Mouse (Mus musculus): ENCODE data around the gene Cpsf6. TPM values are rescaled to one million over a fixed set of nuclear protein-coding genes. Genes with fewer than 3 reads are reported as not detected.

Cpsf6 gene
- 100 to 1,000 TPM; 116 to 124 TPM for polyA plus RNA-seq (2017; shearing (Covaris generic))

DNA sequence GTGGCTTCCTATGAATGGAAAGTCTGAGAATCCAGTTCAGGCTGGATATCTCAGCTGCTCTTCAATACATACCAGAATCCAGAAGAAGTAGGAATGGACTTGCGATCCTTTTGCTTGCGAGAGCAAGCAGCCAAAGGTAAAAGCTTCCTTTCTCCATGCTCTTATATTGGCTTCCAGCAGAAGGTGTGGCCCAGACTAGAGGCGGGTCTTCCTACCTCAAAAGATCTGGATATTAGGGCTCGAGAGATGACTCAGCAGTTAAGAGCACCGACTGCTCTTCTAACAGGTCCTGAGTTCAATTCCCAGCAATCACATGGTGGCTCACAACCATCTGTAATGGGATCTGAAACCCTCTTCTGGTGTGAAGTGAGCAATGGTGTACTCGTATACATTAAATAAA lies at the start of gene Cpsf6:
Cpsf6 (minus strand) TSS at position 108 of the 400 bp plus-strand sequence.
- ATAC-seq: no peak

DNA sequence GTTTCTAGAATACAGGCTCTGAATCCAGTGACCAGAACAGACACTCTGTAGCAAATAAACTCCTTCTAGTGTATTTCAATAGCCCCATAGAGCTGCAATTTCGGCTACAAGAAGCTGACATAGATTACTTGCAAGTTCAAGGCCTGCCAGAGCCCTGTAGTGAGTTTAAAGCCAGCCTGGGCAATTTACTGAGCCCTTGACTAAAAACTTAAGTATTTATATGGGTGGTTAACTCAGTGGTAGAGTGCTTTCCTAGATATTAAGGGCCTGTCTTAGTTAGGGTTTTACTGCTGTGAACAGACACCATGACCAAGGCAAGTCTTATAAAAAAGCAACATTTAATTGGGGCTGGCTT lies 46.8 kb upstream of the Cpsf6 start:
- no peak for ATAC-seq

- ATAC-seq: no peak
These were observed 46.2 kb upstream of the Cpsf6 start for GRCm38 (mm10) chr10:117425907-117426614.

GRCm38 (mm10) chr10:117425013-117425412 lies 45.2 kb upstream of the Cpsf6 start:
- ATAC-seq: no peak

DNA sequence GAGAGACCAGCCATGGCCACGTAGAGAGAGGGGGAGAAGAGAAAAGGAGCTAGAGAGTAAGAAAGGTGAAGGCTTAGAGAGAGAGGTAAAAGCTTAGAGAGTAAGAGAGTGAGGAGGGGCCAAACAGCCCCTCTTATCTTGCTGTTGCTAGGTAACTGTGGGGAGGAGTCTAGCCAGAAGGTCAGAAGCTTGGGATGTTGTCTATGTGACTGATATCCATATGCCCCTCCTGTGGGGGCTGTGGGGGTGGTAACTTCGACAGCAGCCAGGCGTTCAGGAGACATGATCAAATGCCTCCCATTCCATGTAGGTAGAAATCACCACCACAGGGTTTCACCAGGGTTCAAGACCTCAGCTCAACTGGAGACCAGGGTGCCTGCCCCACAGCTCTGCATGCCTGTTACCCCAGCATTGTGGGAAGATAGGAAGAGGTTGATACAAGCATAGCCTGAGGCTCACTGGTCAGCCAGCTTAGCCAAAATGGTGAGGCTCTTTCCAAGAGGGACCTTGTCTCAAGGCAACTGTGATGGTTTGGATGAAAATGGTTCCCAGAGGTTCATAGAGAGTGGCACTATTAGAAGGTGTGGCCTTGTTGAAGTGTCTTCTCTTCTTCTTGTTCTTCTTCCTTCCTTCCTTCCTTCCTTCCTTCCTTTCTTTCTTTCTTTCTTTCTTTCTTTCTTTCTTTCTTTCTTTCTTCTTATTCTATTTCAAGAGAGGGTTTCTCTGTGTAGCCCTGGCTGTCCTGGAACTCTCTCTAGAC lies 44.5 kb upstream of the Cpsf6 start:
- no peak for ATAC-seq

DNA sequence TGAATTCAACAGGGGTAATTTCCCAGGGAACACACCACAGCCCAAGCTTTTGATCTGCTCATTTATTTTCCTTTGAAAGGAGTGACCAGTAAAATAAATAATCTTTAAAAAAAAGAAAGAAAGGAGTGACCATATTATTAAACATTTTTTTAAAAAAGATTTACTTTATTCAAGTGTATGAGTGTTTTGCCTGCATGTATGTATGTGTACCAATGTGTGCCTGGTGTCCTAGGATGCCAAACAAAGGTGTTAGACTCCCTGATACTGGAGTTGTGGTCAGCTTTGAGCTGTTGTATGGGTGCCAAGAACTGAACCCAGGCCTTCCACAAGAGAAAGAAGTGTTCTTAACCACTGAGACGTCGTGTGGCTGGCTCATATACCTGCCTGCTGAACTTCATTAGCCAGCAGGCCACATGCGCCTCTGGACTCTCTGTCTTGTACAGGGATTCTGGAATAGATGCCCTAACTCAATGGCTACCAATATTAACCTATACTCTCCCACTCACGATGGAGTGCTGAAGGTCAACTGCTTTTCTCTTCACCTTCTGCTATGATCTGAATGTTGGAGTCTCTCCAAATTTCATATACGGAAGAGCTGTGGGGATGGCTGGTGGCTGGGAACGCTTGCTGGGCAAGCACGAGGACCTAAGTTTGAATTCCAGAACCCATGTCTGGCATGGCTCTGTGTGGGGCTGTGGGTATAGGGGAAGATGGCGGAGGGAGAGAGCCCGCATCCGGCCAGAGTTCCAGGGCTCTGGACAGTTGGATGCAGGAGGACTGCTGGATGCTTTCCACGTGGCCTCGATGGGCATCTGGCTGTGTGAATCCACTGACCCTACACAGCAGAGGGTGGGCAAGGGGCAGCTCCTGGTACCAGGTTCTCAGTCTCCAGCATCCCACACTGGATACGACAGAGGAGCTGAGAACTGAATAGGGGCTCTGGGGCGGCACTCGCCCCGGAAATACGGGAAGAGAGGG lies 43.5 kb upstream of the Cpsf6 start:
- ATAC-seq: no peak

DNA sequence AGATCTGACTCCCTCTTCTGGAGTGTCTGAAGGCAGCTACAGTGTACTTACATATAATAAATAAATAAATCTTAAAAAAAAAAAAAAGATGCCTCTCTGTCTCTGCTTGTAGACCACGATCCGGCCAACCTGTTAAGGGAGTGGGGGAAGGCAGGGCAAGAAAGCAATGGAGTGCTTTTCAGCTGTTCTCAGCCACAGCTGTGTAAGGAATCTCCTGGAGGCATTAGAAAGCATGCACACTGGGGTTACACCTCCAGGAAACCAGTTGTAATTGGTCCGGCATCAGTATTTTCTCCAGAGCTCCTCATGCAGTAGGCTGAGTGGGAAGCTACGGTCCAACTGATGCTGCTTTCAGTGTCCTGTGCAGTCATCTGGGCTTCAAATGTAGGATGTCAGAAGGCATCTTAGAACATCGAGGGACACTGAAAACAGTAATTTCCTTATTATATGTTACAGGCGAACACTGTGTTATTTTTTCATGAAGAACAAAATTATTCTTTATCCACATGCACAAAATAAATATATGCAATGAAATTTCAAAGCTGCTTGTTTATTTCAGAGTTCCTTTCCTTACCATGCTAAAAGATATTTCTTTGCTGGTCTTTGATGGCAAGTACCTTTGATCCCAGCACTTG lies 42.5 kb upstream of the Cpsf6 start:
- no peak for ATAC-seq

- no peak for ATAC-seq
These were observed 41.7 kb upstream of the Cpsf6 start for GRCm38 (mm10) chr10:117421283-117422107.

DNA sequence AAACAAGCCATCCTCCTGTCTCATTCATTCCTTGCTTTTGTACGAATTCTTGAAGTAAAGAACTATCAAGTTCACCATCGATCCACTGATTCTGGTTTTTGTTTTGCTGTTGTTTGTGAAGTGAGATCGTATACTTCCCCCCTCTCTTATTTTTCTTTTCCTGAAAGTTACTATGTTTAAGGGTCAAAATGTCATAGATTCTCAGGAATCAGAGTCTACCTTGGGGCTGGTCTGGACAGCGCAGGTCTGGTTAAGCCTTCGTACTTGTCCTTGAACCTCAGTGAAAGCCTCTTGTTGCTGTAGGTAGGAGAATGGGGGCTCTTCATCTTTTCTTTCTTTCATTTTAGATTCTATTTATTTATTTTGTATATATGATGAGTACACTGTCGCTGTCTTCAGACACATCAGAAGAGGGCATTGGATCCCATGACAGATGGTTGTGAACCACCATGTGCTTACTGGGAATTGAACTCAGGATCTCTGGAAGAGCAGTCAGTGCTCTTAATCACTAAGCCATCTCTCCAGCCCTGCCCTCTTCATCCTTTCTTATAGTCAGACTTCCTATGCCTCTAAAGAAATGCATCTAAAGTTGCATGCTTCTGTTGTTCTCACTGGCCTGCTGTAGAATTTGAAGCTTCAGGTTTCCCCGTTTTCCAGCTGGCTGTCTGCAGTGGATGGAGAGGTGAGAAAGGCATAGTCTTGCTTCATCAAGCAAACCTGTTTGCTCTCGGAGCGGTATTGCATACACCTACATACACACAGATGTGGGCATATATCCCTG lies 40.9 kb upstream of the Cpsf6 start:
- ATAC-seq: no peak

- no peak for ATAC-seq
These were observed 39.9 kb upstream of the Cpsf6 start for GRCm38 (mm10) chr10:117419577-117420290.

DNA sequence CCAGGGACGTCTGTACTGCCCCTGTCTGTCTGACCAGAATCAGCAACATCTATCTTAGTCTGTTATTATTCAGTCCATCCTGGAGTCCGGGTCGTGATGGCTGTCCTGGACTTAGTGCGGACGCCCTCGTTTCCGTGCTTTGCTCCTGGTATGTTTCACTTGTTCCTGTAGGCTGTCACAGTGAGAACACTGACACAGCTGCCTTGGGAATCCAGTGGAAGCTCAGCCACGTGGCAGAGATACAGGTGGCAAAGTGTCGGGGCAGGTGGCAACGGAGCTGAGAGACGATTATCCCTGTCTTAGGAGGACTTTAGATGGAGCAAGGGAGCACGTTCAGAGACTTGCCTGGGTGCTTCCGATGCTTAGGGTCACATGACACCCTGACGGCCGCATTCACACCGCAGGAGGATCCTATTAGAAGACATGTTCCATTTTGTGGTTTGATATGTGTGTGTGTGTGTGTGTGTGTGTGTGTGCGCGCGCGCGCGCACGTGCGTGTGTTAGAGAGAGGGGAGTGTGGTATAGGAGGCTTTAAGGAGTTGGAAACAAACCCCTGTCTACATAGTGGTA lies 38.9 kb upstream of the Cpsf6 start:
- peak; percentile 49 for ATAC-seq

DNA sequence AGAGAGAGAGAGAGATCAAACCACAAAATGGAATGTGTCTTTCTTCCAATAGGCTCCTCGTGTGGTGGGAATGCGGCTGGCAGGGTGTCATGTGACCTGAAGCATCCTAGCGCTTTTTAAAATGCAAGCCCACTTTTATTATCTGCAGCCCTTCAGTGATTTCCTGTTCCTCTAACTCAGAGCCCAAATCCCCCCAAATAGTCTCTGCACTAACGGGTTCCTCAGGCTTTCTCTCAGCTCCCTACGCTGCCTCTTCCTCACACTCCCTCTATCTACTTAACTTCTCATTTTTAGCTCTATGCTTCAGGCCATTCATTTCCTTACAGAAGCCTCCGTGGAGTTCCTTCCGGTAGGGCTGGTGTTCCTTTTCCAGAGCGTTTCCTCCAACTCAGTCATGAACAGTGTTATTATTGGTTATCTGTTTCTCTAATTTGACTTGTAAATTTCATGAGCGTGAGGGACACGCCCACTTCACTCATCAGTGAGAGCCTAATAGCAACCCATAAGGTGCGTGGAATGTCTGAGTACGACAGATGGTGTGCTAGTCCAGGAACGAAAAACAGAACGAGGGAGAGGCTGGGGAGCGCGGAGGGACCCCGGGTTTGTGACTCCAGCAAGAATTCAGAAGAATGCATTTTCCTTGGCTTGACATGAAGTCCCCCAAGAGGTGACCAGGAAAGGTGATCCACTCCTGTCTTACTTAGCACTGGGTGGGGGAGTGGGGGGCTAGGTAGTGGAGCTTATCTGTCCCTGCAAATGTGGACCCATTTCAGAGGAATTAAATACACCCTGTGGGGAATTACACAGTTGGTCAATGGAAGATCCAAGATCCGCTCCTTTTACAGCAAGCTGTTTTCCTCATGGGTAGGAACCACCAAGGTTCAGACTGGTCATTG lies 38.2 kb upstream of the Cpsf6 start:
- ATAC-seq: peak; percentile 73

- ATAC-seq: peak; percentile 79
These were observed 37.6 kb upstream of the Cpsf6 start for GRCm38 (mm10) chr10:117417470-117417767.

GRCm38 (mm10) chr10:117416636-117417469 lies 37.0 kb upstream of the Cpsf6 start:
- ATAC-seq: no peak

- ATAC-seq: no peak
These were observed 36.3 kb upstream of the Cpsf6 start for GRCm38 (mm10) chr10:117416095-117416494.

DNA sequence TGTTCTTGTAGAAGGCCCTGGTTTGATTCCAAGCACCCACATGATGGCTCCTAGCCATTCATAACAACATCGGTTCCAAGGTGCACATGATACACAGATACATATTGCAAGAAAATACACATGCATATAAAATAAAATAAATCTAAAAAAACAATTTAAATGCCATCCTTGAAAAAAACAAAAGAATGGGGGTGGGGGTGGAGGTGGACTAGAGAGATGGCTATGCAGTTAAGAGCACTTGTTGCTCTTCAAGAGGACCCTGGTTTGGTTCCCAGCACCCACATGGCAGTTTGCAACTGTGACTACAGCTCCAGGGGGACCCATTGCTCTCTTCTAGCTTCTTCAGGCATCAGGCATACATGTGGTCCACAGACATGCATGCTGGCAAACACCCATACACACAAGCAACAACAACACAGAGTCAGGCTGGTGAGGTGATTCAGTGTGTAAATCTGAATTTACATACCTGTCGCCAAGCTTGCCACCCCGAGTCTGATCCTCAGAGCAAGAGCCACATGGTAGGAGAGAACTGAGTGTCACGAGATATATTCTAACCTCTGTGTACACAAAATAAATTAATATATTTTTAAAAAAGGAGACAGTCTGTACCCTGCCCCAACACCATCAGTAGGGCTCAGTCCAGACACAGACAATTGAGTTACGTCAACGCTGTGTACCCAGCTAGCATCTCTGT lies 35.7 kb upstream of the Cpsf6 start:
- no peak for ATAC-seq

- ATAC-seq: no peak
These were observed 34.9 kb upstream of the Cpsf6 start for GRCm38 (mm10) chr10:117414726-117415125.
